Mouse (Mus musculus) lung, adult 2 months (tissue): ENCODE data around the gene Ern1. TPM values are rescaled to one million over a fixed set of nuclear protein-coding genes. Genes with fewer than 3 reads are reported as not detected.

ENCODE experiments used
- DNase-seq: peaks from one replicate; pipeline ENCODE4 v3.0.0; 2022
- H3K4me1 ChIP-seq: fragments of 200-500 bp; 2 replicates; pipeline ENCODE4 v1.6.1; 2011; ENCODE audit warnings: low read length; ENCODE audit not compliant: control insufficient read depth, insufficient read depth
- H3K4me3 ChIP-seq: fragments of 200-500 bp; replicated peaks from 2 replicates; pipeline ENCODE3; 2011; ENCODE audit warnings: low read depth, mild to moderate bottlenecking, control low read depth, low read length; ENCODE audit errors: extremely low read depth
- CTCF ChIP-seq: fragments of 200-500 bp; IDR thresholded peaks from 2 replicates; pipeline ENCODE4 v1.5.1; 2011; ENCODE audit warnings: mild to moderate bottlenecking, low read length, control low read depth; ENCODE audit not compliant: insufficient read depth
- POLR2A ChIP-seq: fragments of 200-500 bp; IDR thresholded peaks from 2 replicates; pipeline ENCODE4 v1.6.1; 2011; ENCODE audit warnings: low read depth, mild to moderate bottlenecking, control low read depth, low read length, borderline replicate concordance; ENCODE audit errors: extremely low read depth
- WGBS: fragments of 180-500 bp; shearing (Covaris S2); methylation state at CpG from one replicate; pipeline ENCODE4 v1.1.7; 2018; 5-methylcytosine and 5-hydroxymethylcytosine counted together
- polyA plus RNA-seq: library from polyadenylated mRNA; depleted of rRNA; stranded (reverse); fragments of >200 nt; gene quantifications from 2 replicates; pipeline ENCODE4 v1.2.3, GENCODE M21; 2012

Ern1 gene
- polyA plus RNA-seq, 1 experiment: 23.0 TPM

DNA sequence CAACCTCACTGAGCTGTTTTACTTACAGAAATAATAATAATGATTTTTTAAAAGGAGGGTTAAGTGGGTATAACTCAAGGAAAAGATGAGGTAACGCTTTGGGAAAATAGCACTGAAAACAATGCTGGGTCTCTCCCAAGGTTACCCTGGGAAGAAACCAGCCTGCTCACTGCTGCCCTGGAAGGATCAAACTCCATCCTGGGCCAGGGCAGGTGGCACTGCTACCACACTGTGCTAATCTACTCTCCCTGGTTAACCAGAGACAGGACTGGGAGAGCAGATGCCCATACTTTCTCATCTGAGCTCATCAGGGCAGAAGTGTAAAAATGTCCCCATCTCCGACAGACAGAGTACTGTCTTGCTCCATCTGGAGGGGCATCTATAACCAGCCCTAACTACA lies 47.3 kb downstream of the Ern1 start:
- WGBS: 80% methylated on average over 2 of the region's 2 CpGs
- DNase-seq: no peak
- Histone ChIP-seq H3K4me3 (no peak overlapping the region), H3K4me1 (peaks cover 10% of the 10 kb centered on the region)
- TF ChIP-seq CTCF (no peak), POLR2A (no peak)

DNA sequence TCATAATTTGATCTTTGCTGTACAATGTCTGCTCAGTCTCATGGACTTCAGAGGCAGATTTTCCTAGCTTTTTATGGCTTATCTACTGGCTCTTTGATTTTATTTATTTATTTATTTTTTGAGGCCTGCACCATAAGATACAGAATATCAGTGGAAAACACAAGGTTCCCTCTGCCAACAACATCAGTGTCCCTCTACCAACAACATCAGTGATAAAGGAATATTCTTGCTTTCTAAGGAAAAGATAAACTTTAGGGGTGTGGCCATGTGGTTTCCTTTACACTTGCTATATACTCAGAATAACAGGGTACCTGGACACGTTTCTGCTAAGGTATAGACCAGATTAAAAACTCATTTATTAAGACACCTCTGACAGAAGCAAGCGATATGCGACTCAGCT lies 48.3 kb downstream of the Ern1 start:
- DNase-seq: no peak
- Histone ChIP-seq H3K4me3 (no peak overlapping the region), H3K4me1 (peaks cover 10% of the 10 kb centered on the region)
- 63% methylated on average over 3 of the region's 3 CpGs for WGBS
- TF ChIP-seq POLR2A: no peak
- TF ChIP-seq CTCF: no peak

DNA sequence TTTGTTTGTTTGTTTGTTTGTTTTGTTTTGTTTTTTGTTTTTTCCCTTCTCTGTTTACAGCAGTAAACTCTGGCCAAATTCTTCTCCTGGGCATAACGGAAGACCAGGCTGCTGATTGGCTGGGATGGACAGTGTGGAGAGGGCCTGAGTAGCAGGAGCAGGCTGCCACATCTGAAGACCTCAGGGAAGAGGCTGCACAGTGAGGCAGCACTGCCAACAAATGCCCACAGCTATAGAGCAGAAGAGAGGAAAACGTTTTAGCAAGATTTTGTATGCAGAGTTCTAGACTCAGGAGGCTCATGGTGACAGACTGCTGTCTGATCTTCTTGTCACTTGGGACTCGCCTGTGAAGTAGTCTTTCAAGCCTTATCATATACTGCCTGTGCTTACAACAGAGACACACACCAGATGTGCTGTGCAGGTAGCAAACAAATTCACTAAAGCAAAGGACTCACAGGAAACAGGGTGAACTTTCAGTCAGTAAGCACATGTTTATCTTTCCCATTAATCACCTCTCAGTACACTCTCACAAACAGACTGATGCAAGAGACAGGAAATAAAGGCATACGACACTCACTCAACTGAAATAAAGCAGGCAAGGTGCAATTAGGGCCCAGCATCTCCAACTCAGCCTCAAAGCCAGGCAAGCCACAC lies 49.0 kb downstream of the Ern1 start:
- TF ChIP-seq POLR2A (no peak), CTCF (no peak)
- 25% methylated on average over 4 of the region's 4 CpGs for WGBS
- Histone ChIP-seq H3K4me3 (no peak overlapping the region), H3K4me1 (peaks cover 10% of the 10 kb centered on the region)
- DNase-seq: no peak

DNA sequence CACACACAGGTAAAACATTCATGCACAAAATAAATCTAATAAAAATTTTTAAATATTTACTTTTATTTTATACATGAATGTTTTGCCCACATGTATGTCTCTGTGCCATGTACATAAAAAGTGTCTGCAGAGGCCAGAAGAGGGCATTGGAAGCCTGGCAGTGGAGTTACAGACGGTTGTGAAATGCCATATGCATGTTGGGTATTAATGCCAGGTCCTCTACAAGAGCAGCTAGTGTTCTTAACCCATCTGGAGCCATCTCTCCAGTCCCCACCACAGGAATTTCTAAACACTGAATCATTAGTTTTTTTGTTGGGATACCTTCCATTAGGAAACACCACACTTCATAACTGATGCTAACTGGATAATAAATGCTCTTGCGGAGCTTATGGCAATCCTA lies 50.1 kb downstream of the Ern1 start:
- peaks cover 10% of the 10 kb centered on the region for H3K4me1 ChIP-seq
- TF ChIP-seq CTCF (no peak), POLR2A (no peak)
- no peak overlapping the region for H3K4me3 ChIP-seq
- 80% methylated on average over 2 of the region's 2 CpGs for WGBS
- DNase-seq: no peak

DNA sequence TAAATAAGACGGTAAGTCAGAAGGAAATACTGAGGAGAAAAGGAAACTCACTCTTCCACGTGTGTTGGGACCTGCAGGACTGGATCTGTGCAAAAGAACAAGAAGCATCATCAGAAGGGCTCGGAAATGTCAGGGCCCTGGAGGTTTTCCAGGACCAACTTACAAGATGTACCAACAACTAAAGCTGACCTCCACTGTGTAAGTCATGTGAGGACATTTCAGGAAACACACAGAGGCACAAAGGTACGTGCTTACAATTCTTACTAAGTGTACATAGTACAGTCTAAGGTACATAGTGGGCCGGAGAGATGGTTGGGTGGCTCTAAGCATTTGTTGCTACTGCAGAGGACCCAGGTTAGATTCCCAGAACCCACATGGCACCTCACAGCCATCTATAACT lies 50.6 kb downstream of the Ern1 start:
- peaks cover 10% of the 10 kb centered on the region for H3K4me1 ChIP-seq
- no peak for DNase-seq
- WGBS: 69% methylated on average over 5 of the region's 5 CpGs
- TF ChIP-seq CTCF: no peak
- TF ChIP-seq POLR2A: no peak
- H3K4me3 ChIP-seq: no peak overlapping the region

DNA sequence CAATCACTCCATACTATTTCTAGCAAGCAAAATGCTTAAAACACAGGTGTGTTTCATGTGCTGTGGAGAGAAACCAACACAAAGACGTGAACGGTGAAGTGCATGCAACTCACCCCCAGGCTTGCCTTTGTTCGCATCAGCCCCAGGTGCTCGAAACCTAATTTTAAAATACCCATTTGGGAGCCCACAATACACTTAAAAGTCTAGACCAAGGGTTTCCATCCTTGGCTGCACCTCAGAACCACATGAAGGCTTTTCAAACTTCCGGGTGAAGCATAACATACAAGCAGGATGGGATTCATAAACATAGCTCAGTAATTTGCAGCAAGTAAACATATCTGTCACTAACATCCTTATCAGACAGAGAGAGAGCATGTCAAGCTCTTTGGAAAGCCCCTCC lies 57.3 kb downstream of the Ern1 start:
- Histone ChIP-seq H3K4me3 (no peak overlapping the region), H3K4me1 (peaks cover 7% of the 10 kb centered on the region)
- WGBS: 70% methylated on average over 5 of the region's 5 CpGs
- no peak for DNase-seq
- TF ChIP-seq POLR2A: no peak
- no peak for TF ChIP-seq CTCF

DNA sequence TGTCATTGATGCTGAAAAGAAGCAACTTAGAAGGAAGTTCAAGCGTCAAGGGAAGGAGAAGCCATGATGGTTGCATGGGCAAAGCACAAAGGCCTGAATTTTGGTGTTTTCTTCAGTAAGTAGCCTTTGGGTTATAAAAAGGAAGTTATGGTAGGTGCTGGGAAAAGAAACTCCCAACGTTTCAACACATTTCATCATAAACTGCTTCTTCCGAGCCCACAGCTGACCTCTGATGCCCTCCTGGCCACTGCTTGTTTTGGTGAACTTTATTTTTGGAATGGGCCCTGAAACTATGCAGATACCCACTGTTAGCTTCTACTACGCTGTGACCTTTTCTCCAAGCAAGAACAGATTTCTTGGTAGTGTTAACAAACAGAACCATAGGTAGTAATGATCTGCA lies 58.0 kb downstream of the Ern1 start:
- Histone ChIP-seq H3K4me3 (no peak overlapping the region), H3K4me1 (peaks cover 7% of the 10 kb centered on the region)
- no peak for DNase-seq
- TF ChIP-seq POLR2A (no peak), CTCF (no peak)
- 66% methylated on average over 4 of the region's 4 CpGs for WGBS

DNA sequence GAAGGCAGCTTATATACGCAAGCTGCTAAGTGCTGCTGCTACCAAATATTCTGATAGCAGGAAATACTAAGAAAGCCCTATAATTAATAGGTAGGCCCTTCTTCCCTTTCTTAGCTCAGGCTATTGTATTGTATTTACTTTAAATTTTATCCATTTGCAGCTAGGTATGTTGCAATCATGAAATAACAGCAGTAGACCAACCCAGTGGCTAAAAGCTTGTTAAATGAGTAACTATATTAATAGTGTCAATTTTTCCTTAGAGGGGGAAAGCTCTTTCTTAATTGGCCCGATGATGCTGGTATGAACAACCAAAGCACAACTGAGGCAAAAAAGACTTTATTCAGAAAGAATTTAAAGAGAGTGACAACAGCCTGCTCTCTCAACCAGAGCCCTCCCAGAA lies 59.1 kb downstream of the Ern1 start:
- no peak for DNase-seq
- no peak overlapping the region for H3K4me3 ChIP-seq
- TF ChIP-seq POLR2A (no peak), CTCF (no peak)
- 77% methylated on average over 2 of the region's 2 CpGs for WGBS
- peaks cover 7% of the 10 kb centered on the region for H3K4me1 ChIP-seq

DNA sequence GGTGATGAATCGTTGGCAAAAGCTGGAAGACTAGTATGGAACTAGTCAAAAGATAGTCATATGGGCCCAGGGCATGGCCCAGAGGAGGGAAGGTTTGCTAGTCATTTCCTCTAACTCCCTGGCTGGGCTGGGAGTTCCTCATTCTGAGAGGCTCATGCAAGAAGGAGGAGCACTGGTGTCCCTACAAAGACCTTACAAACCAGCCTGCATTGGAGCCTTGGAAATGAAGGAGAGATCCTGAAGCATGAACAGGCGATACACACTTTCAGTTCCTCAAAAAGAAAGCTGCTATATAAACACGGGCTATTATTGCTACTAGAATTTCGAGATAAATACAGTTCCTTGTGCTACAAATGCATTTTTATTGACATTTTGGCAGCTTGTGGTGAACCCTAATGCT lies 59.5 kb downstream of the Ern1 start:
- 57% methylated on average over 4 of the region's 4 CpGs for WGBS
- Histone ChIP-seq H3K4me3 (no peak overlapping the region), H3K4me1 (peaks cover 7% of the 10 kb centered on the region)
- no peak for DNase-seq
- TF ChIP-seq CTCF (no peak), POLR2A (no peak)

DNA sequence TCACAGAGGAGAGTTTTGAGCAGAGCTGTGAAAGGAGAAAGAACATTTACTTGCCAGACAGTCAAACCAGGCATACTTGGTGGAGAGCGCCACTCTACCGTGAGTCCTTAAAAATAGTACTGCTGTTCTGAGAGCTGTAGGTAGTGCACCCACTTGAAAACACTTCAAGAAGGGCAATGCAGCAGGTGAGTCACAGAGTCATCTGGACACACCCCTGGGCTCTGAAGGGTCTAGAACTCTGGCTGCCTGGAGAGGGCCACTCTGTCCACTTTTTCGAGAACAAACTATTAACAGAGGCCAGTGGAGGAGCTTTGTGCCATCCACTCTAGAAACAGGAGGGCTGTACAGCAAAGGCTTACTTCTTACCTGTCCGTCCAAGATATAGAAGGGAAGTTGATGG lies 61.2 kb downstream of the Ern1 start:
- 68% methylated on average over 4 of the region's 4 CpGs for WGBS
- Histone ChIP-seq H3K4me3 (no peak overlapping the region), H3K4me1 (peaks cover 7% of the 10 kb centered on the region)
- DNase-seq: peak; percentile 56
- TF ChIP-seq POLR2A: no peak
- no peak for TF ChIP-seq CTCF

DNA sequence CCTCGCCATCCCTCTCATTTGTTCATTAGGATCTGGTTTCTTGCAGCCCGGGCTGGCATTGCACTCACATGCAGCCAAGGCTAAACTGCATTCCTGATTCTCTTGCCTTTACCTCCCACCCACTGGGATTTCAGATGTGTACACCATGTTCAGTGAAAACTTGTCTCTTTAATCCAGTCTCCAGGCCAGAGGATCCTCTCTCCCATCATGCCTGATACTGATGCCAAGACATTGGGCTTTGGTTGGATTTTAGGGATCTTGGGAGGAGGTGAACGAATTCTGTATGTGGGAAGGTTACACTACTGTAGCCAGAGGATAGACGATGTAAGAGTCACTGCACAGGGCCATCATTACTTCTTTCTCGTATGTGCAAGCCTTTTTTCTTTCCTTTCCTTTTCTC lies 62.5 kb downstream of the Ern1 start:
- no peak for DNase-seq
- no peak overlapping the region for H3K4me3 ChIP-seq
- peaks cover 2% of the 10 kb centered on the region for H3K4me1 ChIP-seq
- TF ChIP-seq POLR2A: no peak
- no peak for TF ChIP-seq CTCF
- 91% methylated on average over 5 of the region's 5 CpGs for WGBS
